Mouse (Mus musculus) liver, postnatal 0 days (tissue): ENCODE data around the gene Dennd1c.

Experiments
- CTCF ChIP-seq: sonication (generic); IDR thresholded peaks from 2 replicates; pipeline ENCODE4 v1.5.1; 2016; ENCODE audit warnings: antibody characterized with exemption, low read depth
- EP300 ChIP-seq: IDR thresholded peaks from 2 replicates; pipeline ENCODE4 v1.6.1; 2016; ENCODE audit warnings: antibody characterized with exemption, low read depth, mild to moderate bottlenecking

- no peak for TF ChIP-seq CTCF
- no peak for TF ChIP-seq EP300
Measured at GRCm38 (mm10) chr17:57079919-57080318, 1.6 kb upstream of the Dennd1c start.
